Mouse (Mus musculus): Measurements from ENCODE around the gene Scpep1.

DNA sequence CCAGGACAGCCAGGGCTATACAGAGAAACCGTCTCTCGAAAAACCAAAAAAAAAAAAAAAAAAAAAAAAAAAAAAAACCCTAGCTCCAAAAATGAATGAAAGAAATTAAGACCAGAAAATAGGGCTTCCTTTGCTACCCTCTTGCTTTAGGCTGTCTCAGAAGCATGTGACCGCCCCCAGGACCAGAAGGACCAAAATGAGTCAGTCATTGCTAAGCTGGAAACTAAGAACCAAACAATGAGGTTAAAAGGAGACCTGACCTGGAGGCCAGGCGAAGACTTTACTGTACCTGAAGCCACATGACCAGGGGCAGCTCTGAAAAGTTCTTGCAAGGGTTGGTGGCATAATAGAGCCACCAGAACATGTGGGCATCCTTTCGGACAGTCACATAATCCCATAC, 3.1 kb downstream of the Scpep1 start:
- no peak for TF ChIP-seq POLR2A (IDR thresholded peaks at IDR 0.05; ENCODE audit: extremely low read depth, insufficient read depth, low read length)
- no peak for TF ChIP-seq CTCF (IDR thresholded peaks at IDR 0.05; ENCODE audit: extremely low read depth, insufficient read depth, low read length)
